Mouse (Mus musculus): Measurements from ENCODE around the gene P4htm. TPM values are rescaled to one million over a fixed set of nuclear protein-coding genes. Genes with fewer than 3 reads are reported as not detected.

P4htm gene
- polyA plus RNA-seq, 2 experiments = 7.8 to 14.3 TPM

- no peak for TF ChIP-seq POLR2A (IDR thresholded peaks at IDR 0.05; ENCODE audit: borderline replicate concordance, extremely low read depth, insufficient read depth, insufficient read length)
- no peaks in the 10 kb centered on the region for H3K4me1 ChIP-seq (ENCODE audit: control insufficient read depth, insufficient read depth, low read length)
- H3K9me3 ChIP-seq (ENCODE audit: control insufficient read depth, low read length) = no peaks in the 10 kb centered on the region
- no peak for ATAC-seq (ENCODE audit: low FRiP score, low read depth)
- H3K27me3 ChIP-seq (ENCODE audit: control insufficient read depth, insufficient read depth, low read length) = no peaks in the 10 kb centered on the region
- H3K9ac ChIP-seq (ENCODE audit: low read depth, low read length, severe bottlenecking) = no peak overlapping the region
- H3K36me3 ChIP-seq (ENCODE audit: control insufficient read depth, insufficient read depth, low read length) = peaks cover 91% of the 10 kb centered on the region
- no peak overlapping the region for H3K27ac ChIP-seq (replicated peaks; ENCODE audit: low read depth, low read length)
- no peak overlapping the region for H3K4me3 ChIP-seq (replicated peaks; ENCODE audit: low read length)
- DNase-seq (ENCODE audit: low spot score) = no peak
- no peak overlapping the region for H3K4me2 ChIP-seq (replicated peaks; ENCODE audit: low read depth, low read length, severe bottlenecking)
- 91% methylated on average over 1 of the region's 1 CpGs for WGBS
Observed at GRCm38 (mm10) chr9:108546875-108547274, 50.6 kb downstream of the P4htm start.

- Histone ChIP-seq H3K4me3 (replicated peaks; ENCODE audit: low read length) (no peak overlapping the region), H3K9ac (ENCODE audit: low read depth, low read length, severe bottlenecking) (no peak overlapping the region), H3K36me3 (ENCODE audit: control insufficient read depth, insufficient read depth, low read length) (peaks cover 93% of the 10 kb centered on the region), H3K27ac (replicated peaks; ENCODE audit: low read depth, low read length) (no peak overlapping the region), H3K27me3 (ENCODE audit: control insufficient read depth, insufficient read depth, low read length) (no peaks in the 10 kb centered on the region), H3K4me1 (ENCODE audit: control insufficient read depth, insufficient read depth, low read length) (no peaks in the 10 kb centered on the region), H3K9me3 (ENCODE audit: control insufficient read depth, low read length) (no peaks in the 10 kb centered on the region), H3K4me2 (replicated peaks; ENCODE audit: low read depth, low read length, severe bottlenecking) (no peak overlapping the region)
- DNase-seq (ENCODE audit: low spot score) = no peak
- no peak for ATAC-seq (ENCODE audit: low FRiP score, low read depth)
- no peak for TF ChIP-seq POLR2A (IDR thresholded peaks at IDR 0.05; ENCODE audit: borderline replicate concordance, extremely low read depth, insufficient read depth, insufficient read length)
- 95% methylated on average over 3 of the region's 3 CpGs for WGBS
Observed at GRCm38 (mm10) chr9:108545986-108546385, 51.5 kb downstream of the P4htm start.

GRCm38 (mm10) chr9:108540846-108541245 lies 56.6 kb downstream of the P4htm start:
- ATAC-seq (ENCODE audit: low FRiP score, low read depth) (no peak), DNase-seq (ENCODE audit: low spot score) (no peak)
- H3K36me3 ChIP-seq (ENCODE audit: control insufficient read depth, insufficient read depth, low read length) = peaks cover 90% of the 10 kb centered on the region
- no peaks in the 10 kb centered on the region for H3K4me1 ChIP-seq (ENCODE audit: control insufficient read depth, insufficient read depth, low read length)
- no peak overlapping the region for H3K4me2 ChIP-seq (replicated peaks; ENCODE audit: low read depth, low read length, severe bottlenecking)
- H3K9ac ChIP-seq (ENCODE audit: low read depth, low read length, severe bottlenecking) = no peak overlapping the region
- H3K9me3 ChIP-seq (ENCODE audit: control insufficient read depth, low read length) = no peaks in the 10 kb centered on the region
- no peaks in the 10 kb centered on the region for H3K27me3 ChIP-seq (ENCODE audit: control insufficient read depth, insufficient read depth, low read length)
- no peak overlapping the region for H3K4me3 ChIP-seq (replicated peaks; ENCODE audit: low read length)
- no peak overlapping the region for H3K27ac ChIP-seq (replicated peaks; ENCODE audit: low read depth, low read length)
- TF ChIP-seq POLR2A (IDR thresholded peaks at IDR 0.05; ENCODE audit: borderline replicate concordance, extremely low read depth, insufficient read depth, insufficient read length) = no peak

GRCm38 (mm10) chr9:108531496-108531895 lies 66.0 kb downstream of the P4htm start:
- Histone ChIP-seq H3K4me3 (replicated peaks; ENCODE audit: low read length) (no peak overlapping the region), H3K27ac (replicated peaks; ENCODE audit: low read depth, low read length) (no peak overlapping the region), H3K9ac (ENCODE audit: low read depth, low read length, severe bottlenecking) (no peak overlapping the region), H3K4me2 (replicated peaks; ENCODE audit: low read depth, low read length, severe bottlenecking) (no peak overlapping the region), H3K36me3 (ENCODE audit: control insufficient read depth, insufficient read depth, low read length) (peaks cover 81% of the 10 kb centered on the region), H3K27me3 (ENCODE audit: control insufficient read depth, insufficient read depth, low read length) (no peaks in the 10 kb centered on the region), H3K4me1 (ENCODE audit: control insufficient read depth, insufficient read depth, low read length) (no peaks in the 10 kb centered on the region), H3K9me3 (ENCODE audit: control insufficient read depth, low read length) (no peaks in the 10 kb centered on the region)
- no peak for DNase-seq (ENCODE audit: low spot score)
- ATAC-seq (ENCODE audit: low FRiP score, low read depth) = no peak
- no peak for TF ChIP-seq POLR2A (IDR thresholded peaks at IDR 0.05; ENCODE audit: borderline replicate concordance, extremely low read depth, insufficient read depth, insufficient read length)
- 98% methylated on average over 1 of the region's 1 CpGs for WGBS

GRCm38 (mm10) chr9:108530954-108531353 lies 66.5 kb downstream of the P4htm start:
- peaks cover 76% of the 10 kb centered on the region for H3K36me3 ChIP-seq (ENCODE audit: control insufficient read depth, insufficient read depth, low read length)
- no peaks in the 10 kb centered on the region for H3K4me1 ChIP-seq (ENCODE audit: control insufficient read depth, insufficient read depth, low read length)
- DNase-seq (ENCODE audit: low spot score) (no peak), ATAC-seq (ENCODE audit: low FRiP score, low read depth) (no peak)
- H3K9me3 ChIP-seq (ENCODE audit: control insufficient read depth, low read length) = no peaks in the 10 kb centered on the region
- H3K4me3 ChIP-seq (replicated peaks; ENCODE audit: low read length) = no peak overlapping the region
- no peak overlapping the region for H3K9ac ChIP-seq (ENCODE audit: low read depth, low read length, severe bottlenecking)
- no peaks in the 10 kb centered on the region for H3K27me3 ChIP-seq (ENCODE audit: control insufficient read depth, insufficient read depth, low read length)
- H3K27ac ChIP-seq (replicated peaks; ENCODE audit: low read depth, low read length) = no peak overlapping the region
- no peak overlapping the region for H3K4me2 ChIP-seq (replicated peaks; ENCODE audit: low read depth, low read length, severe bottlenecking)
- 91% methylated on average over 1 of the region's 1 CpGs for WGBS
- TF ChIP-seq POLR2A (IDR thresholded peaks at IDR 0.05; ENCODE audit: borderline replicate concordance, extremely low read depth, insufficient read depth, insufficient read length) = no peak

MicroRNA genes within 50 kb of the gene (microRNA counts, 519-probe panel; counts per million panel counts)
- microRNA mmu-miR-191 = 3,209 counts per million, percentile 61 among the panel's probes with 10 or more counts
- microRNA mmu-miR-425 = 2,961 counts per million, percentile 55 among the panel's probes with 10 or more counts

Small RNAs within 50 kb of the gene (microRNA-seq; reads per million reads assigned to microRNA genes)
- gene Gm24083 (not detected), gene Mir191 (not detected), gene Mir425 (1,855 reads per million, percentile 79 among the genes with 10 or more reads in this experiment)

Other genes with a start within 250 kb of the P4htm start
- 86.1 and 86.8 TPM in 2 replicates for gene Usp4, start 249.8 kb downstream of the P4htm start, polyA plus RNA-seq (2012; rRNA removed)
- 102 and 107 TPM in 2 replicates for gene Usp4, start 249.8 kb downstream of the P4htm start, polyA plus RNA-seq (2014; fragmentation: Nextera tagmentation; extraction: Ambion mirVana)
- gene 1700102P08Rik, start 204.9 kb downstream of the P4htm start, polyA plus RNA-seq (2012; rRNA removed) = 1.0 TPM in 2 replicates
- gene 1700102P08Rik, start 204.9 kb downstream of the P4htm start, polyA plus RNA-seq (2014; fragmentation: Nextera tagmentation; extraction: Ambion mirVana) = 0.96 and 1.2 TPM in 2 replicates
- 1.5 and 2.2 TPM in 2 replicates for gene Ccdc36, start 169.2 kb downstream of the P4htm start, polyA plus RNA-seq (2012; rRNA removed)
- gene Ccdc36, start 169.2 kb downstream of the P4htm start, polyA plus RNA-seq (2014; fragmentation: Nextera tagmentation; extraction: Ambion mirVana) = 1.3 and 1.7 TPM in 2 replicates
- gene BC048562, start 161.2 kb downstream of the P4htm start, polyA plus RNA-seq (2012; rRNA removed) = not detected in 2 replicates
- not detected in 2 replicates for gene BC048562, start 161.2 kb downstream of the P4htm start, polyA plus RNA-seq (2014; fragmentation: Nextera tagmentation; extraction: Ambion mirVana)
- 29.2 and 34.4 TPM in 2 replicates for gene Ccdc71, start 137.1 kb downstream of the P4htm start, polyA plus RNA-seq (2012; rRNA removed)
- 45.4 and 49.8 TPM in 2 replicates for gene Ccdc71, start 137.1 kb downstream of the P4htm start, polyA plus RNA-seq (2014; fragmentation: Nextera tagmentation; extraction: Ambion mirVana)
- 43.1 and 60.6 TPM in 2 replicates for gene Klhdc8b, start 136.1 kb downstream of the P4htm start, polyA plus RNA-seq (2012; rRNA removed)
- 27.7 and 32.2 TPM in 2 replicates for gene Klhdc8b, start 136.1 kb downstream of the P4htm start, polyA plus RNA-seq (2014; fragmentation: Nextera tagmentation; extraction: Ambion mirVana)
- 214 and 236 TPM in 2 replicates for gene Lamb2, start 117.9 kb downstream of the P4htm start, polyA plus RNA-seq (2012; rRNA removed)
- 59.0 and 69.4 TPM in 2 replicates for gene Lamb2, start 117.9 kb downstream of the P4htm start, polyA plus RNA-seq (2014; fragmentation: Nextera tagmentation; extraction: Ambion mirVana)
- 160 and 219 TPM in 2 replicates for gene Usp19, start 107.1 kb downstream of the P4htm start, polyA plus RNA-seq (2012; rRNA removed)
- gene Usp19, start 107.1 kb downstream of the P4htm start, polyA plus RNA-seq (2014; fragmentation: Nextera tagmentation; extraction: Ambion mirVana) = 59.3 and 66.4 TPM in 2 replicates
- 238 and 323 TPM in 2 replicates for gene Qars, start 90.0 kb downstream of the P4htm start, polyA plus RNA-seq (2012; rRNA removed)
- gene Qars, start 90.0 kb downstream of the P4htm start, polyA plus RNA-seq (2014; fragmentation: Nextera tagmentation; extraction: Ambion mirVana) = 108 and 117 TPM in 2 replicates
- gene Qrich1, start 80.9 kb downstream of the P4htm start, polyA plus RNA-seq (2012; rRNA removed) = 126 and 157 TPM in 2 replicates
- gene Qrich1, start 80.9 kb downstream of the P4htm start, polyA plus RNA-seq (2014; fragmentation: Nextera tagmentation; extraction: Ambion mirVana) = 120 and 132 TPM in 2 replicates
- 208 and 280 TPM in 2 replicates for gene Impdh2, start 37.4 kb downstream of the P4htm start, polyA plus RNA-seq (2012; rRNA removed)
- gene Impdh2, start 37.4 kb downstream of the P4htm start, polyA plus RNA-seq (2014; fragmentation: Nextera tagmentation; extraction: Ambion mirVana) = 184 and 191 TPM in 2 replicates
- 23.1 and 28.3 TPM in 2 replicates for gene Ndufaf3, start 30.2 kb downstream of the P4htm start, polyA plus RNA-seq (2012; rRNA removed)
- 40.9 and 42.7 TPM in 2 replicates for gene Ndufaf3, start 30.2 kb downstream of the P4htm start, polyA plus RNA-seq (2014; fragmentation: Nextera tagmentation; extraction: Ambion mirVana)
- gene Dalrd3, start 27.8 kb downstream of the P4htm start, polyA plus RNA-seq (2012; rRNA removed) = 144 and 198 TPM in 2 replicates
- 124 and 132 TPM in 2 replicates for gene Dalrd3, start 27.8 kb downstream of the P4htm start, polyA plus RNA-seq (2014; fragmentation: Nextera tagmentation; extraction: Ambion mirVana)
- 123 and 175 TPM in 2 replicates for gene Wdr6, start 18.9 kb downstream of the P4htm start, polyA plus RNA-seq (2012; rRNA removed)
- 91.5 and 115 TPM in 2 replicates for gene Wdr6, start 18.9 kb downstream of the P4htm start, polyA plus RNA-seq (2014; fragmentation: Nextera tagmentation; extraction: Ambion mirVana)
- gene Arih2, start 51.7 kb upstream of the P4htm start, polyA plus RNA-seq (2012; rRNA removed) = 46.2 and 48.5 TPM in 2 replicates
- 35.7 and 39.8 TPM in 2 replicates for gene Arih2, start 51.7 kb upstream of the P4htm start, polyA plus RNA-seq (2014; fragmentation: Nextera tagmentation; extraction: Ambion mirVana)
- gene Slc25a20, start 64.4 kb upstream of the P4htm start, polyA plus RNA-seq (2012; rRNA removed) = 16.6 and 20.7 TPM in 2 replicates
- 28.2 and 29.1 TPM in 2 replicates for gene Slc25a20, start 64.4 kb upstream of the P4htm start, polyA plus RNA-seq (2014; fragmentation: Nextera tagmentation; extraction: Ambion mirVana)
- gene Prkar2a, start 91.6 kb upstream of the P4htm start, polyA plus RNA-seq (2012; rRNA removed) = 18.5 and 20.4 TPM in 2 replicates
- 33.6 and 34.1 TPM in 2 replicates for gene Prkar2a, start 91.6 kb upstream of the P4htm start, polyA plus RNA-seq (2014; fragmentation: Nextera tagmentation; extraction: Ambion mirVana)
- gene Ip6k2, start 186.1 kb upstream of the P4htm start, polyA plus RNA-seq (2012; rRNA removed) = 265 and 285 TPM in 2 replicates
- 119 and 126 TPM in 2 replicates for gene Ip6k2, start 186.1 kb upstream of the P4htm start, polyA plus RNA-seq (2014; fragmentation: Nextera tagmentation; extraction: Ambion mirVana)
- gene Nckipsd, start 210.7 kb upstream of the P4htm start, polyA plus RNA-seq (2012; rRNA removed) = 24.0 and 30.1 TPM in 2 replicates
- 14.0 and 17.2 TPM in 2 replicates for gene Nckipsd, start 210.7 kb upstream of the P4htm start, polyA plus RNA-seq (2014; fragmentation: Nextera tagmentation; extraction: Ambion mirVana)
- gene Celsr3, start 228.7 kb upstream of the P4htm start, polyA plus RNA-seq (2012; rRNA removed) = 0.36 and 0.37 TPM in 2 replicates
- gene Celsr3, start 228.7 kb upstream of the P4htm start, polyA plus RNA-seq (2014; fragmentation: Nextera tagmentation; extraction: Ambion mirVana) = 0.07 and 0.12 TPM in 2 replicates

Data from limb, embryonic 14.5 days (tissue).